Mouse (Mus musculus) CH12.LX (cell line): Measurements from ENCODE around the gene Fam50b.

ENCODE experiments used
- BHLHE40 ChIP-seq: IDR thresholded peaks from 2 replicates; pipeline ENCODE4 v1.6.1; 2011; ENCODE audit warnings: mild to moderate bottlenecking, low read depth, low read length, improper control_type of control experiment
- CTCF ChIP-seq, 2 experiments: IDR thresholded peaks in 1 of 2; conservative IDR thresholded peaks in 1 of 2; 2 replicates each; pipeline ENCODE4 v1.5.1; 2011 to 2012; ENCODE audit warnings: low read depth in 2 of 2, low read length in 2 of 2, improper control_type of control experiment in 1 of 2, inconsistent platforms in 1 of 2, mild to moderate bottlenecking in 1 of 2, moderate library complexity in 1 of 2
- MAX ChIP-seq: IDR thresholded peaks from 2 replicates; pipeline ENCODE4 v1.6.1; 2011; ENCODE audit warnings: low read length, improper control_type of control experiment
- MXI1 ChIP-seq: IDR thresholded peaks from 2 replicates; pipeline ENCODE4 v1.6.1; 2011; ENCODE audit warnings: mild to moderate bottlenecking, low read depth, low read length, improper control_type of control experiment
- POLR2A ChIP-seq: IDR thresholded peaks from 2 replicates; pipeline ENCODE4 v1.6.1; 2011; ENCODE audit warnings: low read depth, mild to moderate bottlenecking, improper control_type of control experiment, low read length
- POLR2AphosphoS2 ChIP-seq: IDR thresholded peaks from 2 replicates; pipeline ENCODE4 v1.6.1; 2011; ENCODE audit warnings: low read depth, low read length, improper control_type of control experiment

DNA sequence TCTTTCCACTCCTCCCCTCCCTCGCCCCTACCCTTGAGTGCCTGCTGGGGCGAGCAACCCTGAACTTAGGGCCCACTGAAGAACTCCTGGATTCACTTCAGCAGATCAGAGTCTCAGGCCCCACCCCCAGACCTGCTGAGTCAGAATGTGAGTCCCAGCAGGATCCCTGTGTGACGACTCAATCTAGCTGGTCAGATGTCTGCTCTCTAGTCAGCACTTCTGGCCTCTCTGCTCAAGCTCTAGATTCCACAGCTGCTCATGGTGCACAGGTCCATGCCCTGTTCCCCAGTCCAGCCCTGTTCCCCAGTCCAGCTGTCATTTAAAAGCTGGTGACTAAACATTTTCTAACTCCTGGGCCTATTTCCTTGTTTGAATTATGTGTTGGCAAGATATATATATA lies 13.9 kb downstream of the Fam50b start:
- TF ChIP-seq CTCF (conservative IDR thresholded peaks at IDR 0.05 in 1 of 2, IDR thresholded peaks at IDR 0.05 in 1 of 2; ENCODE audit: low read depth in 2 of 2, low read length in 2 of 2) (no peak), MAX (no peak), POLR2A (no peak), BHLHE40 (no peak), MXI1 (no peak), POLR2AphosphoS2 (no peak)
